ENCODE assay signal across 29 mouse cellular contexts in genomic region chr12:115887976-115888375, GRCm38 (mm10).
DNase-seq lines count a peak whose midpoint lies in the region; ATAC-seq and TF ChIP-seq lines count a peak whose summit lies in the region.
"Had no signal": no experiment of that assay in that cellular context is flagged by ENCODE, and none has a peak within 500 bp of the region (broad histone marks: within the 10 kb centered on the region; RNA-seq: fewer than 3 reads in every experiment).

No protein-coding gene starts in this region.

- H3K4me3 ChIP-seq in midbrain, postnatal 0 days (ENCODE audit: low read depth, low read length) = no peak overlapping the region
- H3K4me3 ChIP-seq: embryonic facial prominence, embryonic 13.5 days; forebrain, embryonic 10.5 days; forebrain, embryonic 15.5 days; kidney, embryonic 15.5 days; limb, embryonic 10.5 days; limb, embryonic 15.5 days; liver, embryonic 13.5 days; midbrain, embryonic 15.5 days; neural tube, embryonic 12.5 days had no signal

- H3K4me2 ChIP-seq in midbrain, postnatal 0 days (ENCODE audit: low read depth, low read length, poor library complexity, severe bottlenecking) = no peak overlapping the region
- H3K4me2 ChIP-seq: embryonic facial prominence, embryonic 13.5 days; forebrain, embryonic 15.5 days; heart, embryonic 11.5 days; hindbrain, embryonic 14.5 days; kidney, embryonic 15.5 days; limb, embryonic 15.5 days; liver, embryonic 13.5 days; midbrain, embryonic 15.5 days; neural tube, embryonic 12.5 days had no signal

- no peaks in the 10 kb centered on the region for H3K36me3 ChIP-seq in midbrain, postnatal 0 days (ENCODE audit: insufficient read depth, low read length)
- H3K36me3 ChIP-seq: embryonic facial prominence, embryonic 13.5 days; forebrain, embryonic 10.5 days; forebrain, embryonic 15.5 days; kidney, embryonic 15.5 days; limb, embryonic 10.5 days; limb, embryonic 15.5 days; liver, embryonic 13.5 days; midbrain, embryonic 15.5 days; neural tube, embryonic 12.5 days had no signal

- peaks cover 11% of the 10 kb centered on the region; the same call in 1 of the 2 replicates for H3K9me3 ChIP-seq in midbrain, postnatal 0 days (ENCODE audit: low read length)
- H3K9me3 ChIP-seq: limb, embryonic 10.5 days; limb, embryonic 15.5 days had no signal

- TF ChIP-seq CTCF in midbrain, postnatal 0 days (IDR thresholded peaks at IDR 0.05) = no peak

- ATAC-seq in midbrain, postnatal 0 days (ENCODE audit: low FRiP score) = no peak
- ATAC-seq: forebrain, embryonic 15.5 days; lung, postnatal 0 days; midbrain, embryonic 15.5 days had no signal

- no peak overlapping the region for H3K9ac ChIP-seq in midbrain, postnatal 0 days (replicated peaks; ENCODE audit: low read length, poor library complexity, severe bottlenecking)
- H3K9ac ChIP-seq: embryonic facial prominence, embryonic 13.5 days; forebrain, embryonic 15.5 days; hindbrain, embryonic 14.5 days; kidney, embryonic 15.5 days; limb, embryonic 15.5 days; liver, embryonic 13.5 days; midbrain, embryonic 15.5 days; neural tube, embryonic 12.5 days had no signal

- peak; percentile 31 to 62 for DNase-seq in adrenal gland, adult (ENCODE audit: inconsistent age in 2 of 2, low spot score in 1 of 2)
- no peak for DNase-seq in adrenal gland, postnatal 10 days
- DNase-seq in CD4-positive helper T cell, adult 2 months (ENCODE audit: low read depth, low spot score) = peak; percentile 38
- DNase-seq in thymus, adult 18-20 months = peak; percentile 5 to 13
- peak; percentile 34 for DNase-seq in thymus, postnatal 25 days
- no peak for DNase-seq in kidney, postnatal 25 days
- no peak for DNase-seq in midbrain, postnatal 0 days (ENCODE audit: low spot score)
- no peak for DNase-seq in spleen, adult 18-20 months
- DNase-seq: cerebellum, adult 18-20 months; cerebellum, postnatal 10 days; gastrocnemius, postnatal 25 days; heart, adult 11 months; heart, postnatal 36 days; kidney, adult 11 months; kidney, postnatal 36 days; liver, embryonic 13.5 days; lung, adult 18-20 months; right cerebral cortex, adult 18-20 months had no signal

- no peaks in the 10 kb centered on the region for H3K27me3 ChIP-seq in midbrain, postnatal 0 days (ENCODE audit: insufficient read depth, low read length)
- H3K27me3 ChIP-seq: embryonic facial prominence, embryonic 13.5 days; forebrain, embryonic 15.5 days; kidney, embryonic 15.5 days; limb, embryonic 15.5 days; liver, embryonic 13.5 days; midbrain, embryonic 15.5 days; neural tube, embryonic 12.5 days had no signal

- H3K27ac ChIP-seq in midbrain, postnatal 0 days (ENCODE audit: low read depth, low read length) = no peak overlapping the region
- H3K27ac ChIP-seq: embryonic facial prominence, embryonic 13.5 days; forebrain, embryonic 10.5 days; forebrain, embryonic 15.5 days; hindbrain, embryonic 14.5 days; kidney, embryonic 15.5 days; limb, embryonic 10.5 days; limb, embryonic 15.5 days; liver, embryonic 13.5 days; midbrain, embryonic 15.5 days; neural tube, embryonic 12.5 days had no signal

- no peaks in the 10 kb centered on the region for H3K4me1 ChIP-seq in midbrain, postnatal 0 days (ENCODE audit: insufficient read depth, low read length)
- H3K4me1 ChIP-seq: embryonic facial prominence, embryonic 13.5 days; forebrain, embryonic 10.5 days; forebrain, embryonic 15.5 days; kidney, embryonic 15.5 days; limb, embryonic 10.5 days; limb, embryonic 15.5 days; liver, embryonic 13.5 days; midbrain, embryonic 15.5 days; neural tube, embryonic 12.5 days had no signal

Comparison
In these comparisons a context has a peak if more than half of its experiments do, and no peak if none do; other contexts are left out.
1. DNase-seq: peak in adrenal gland, adult (2 of 2), CD4-positive helper T cell, adult 2 months (single experiment), thymus, adult 18-20 months (2 of 2) and thymus, postnatal 25 days (single experiment); none in adrenal gland, postnatal 10 days (single experiment), kidney, postnatal 25 days (0 of 2), midbrain, postnatal 0 days (single experiment) and spleen, adult 18-20 months (0 of 2).